Mouse (Mus musculus) erythroblast, embryonic 14.5 days (primary cell): Measurements from ENCODE around the gene Myt1l.

Experiments
- GATA1 ChIP-seq: IDR thresholded peaks from 2 replicates; pipeline ENCODE4 v1.6.1; 2012; ENCODE audit warnings: low read length, inconsistent platforms, mixed read lengths
- TAL1 ChIP-seq: IDR thresholded peaks from 3 replicates; pipeline ENCODE4 v1.6.1; 2012; ENCODE audit warnings: low read length, inconsistent platforms, mixed read lengths

GRCm38 (mm10) chr12:29837301-29837791 is 309.2 kb downstream of the Myt1l start:
- TF ChIP-seq GATA1: no peak
- no peak for TF ChIP-seq TAL1
